Mouse (Mus musculus): ENCODE data around the gene Cacng6. TPM values are rescaled to one million over a fixed set of nuclear protein-coding genes. Genes with fewer than 3 reads are reported as not detected.
A peak's percentile ranks its signal among the peaks of the same experiment; 100 is the strongest.

The Cacng6 gene
- total and polyA plus RNA-seq, 3 experiments: 0.08 TPM; not detected in 2

DNA sequence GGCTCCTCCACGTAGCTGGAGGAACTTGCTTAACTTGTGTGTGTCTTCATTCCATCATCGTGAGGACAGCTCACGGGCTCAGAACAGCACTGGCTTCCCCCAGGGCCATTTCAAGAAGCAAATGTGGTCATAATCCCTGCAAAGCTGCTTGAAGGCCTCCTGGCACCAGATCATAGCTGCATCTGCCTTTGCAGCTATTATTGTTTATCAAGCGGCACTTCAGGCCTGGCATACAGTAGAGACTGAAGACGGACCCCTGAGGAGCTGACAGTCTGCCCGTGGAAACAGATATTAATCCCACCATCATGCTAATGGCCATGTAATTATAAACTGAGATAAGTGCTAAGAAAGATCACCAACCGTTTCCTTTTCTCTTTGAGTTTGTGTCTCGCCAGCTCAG, 16.5 kb downstream of the Cacng6 start:
- no peak overlapping the region for H3K4me3 ChIP-seq (ENCODE audit: control insufficient read depth in 1 of 2, insufficient read depth in 1 of 2, low read depth in 2 of 2, low read length in 2 of 2)
- DNase-seq (ENCODE audit: low read depth, low spot score): no peak
- H3K9ac ChIP-seq (ENCODE audit: control insufficient read depth, low read depth, low read length, poor library complexity, severe bottlenecking): no peak overlapping the region
- H3K27me3 ChIP-seq (ENCODE audit: control insufficient read depth in 1 of 2, insufficient read depth in 2 of 2, low read length in 2 of 2): no peaks in the 10 kb centered on the region; a peak in 1 of 4 replicates
- no peaks in the 10 kb centered on the region; a peak in 1 of 4 replicates for H3K36me3 ChIP-seq (ENCODE audit: control insufficient read depth in 1 of 2, insufficient read depth in 2 of 2, low read length in 2 of 2)
- no peaks in the 10 kb centered on the region for H3K79me2 ChIP-seq (ENCODE audit: control insufficient read depth, insufficient read depth, low read length, poor library complexity)
- TF ChIP-seq TBP (IDR thresholded peaks at IDR 0.05; ENCODE audit: low read depth, low read length): no peak
- TF ChIP-seq SMC3 (IDR thresholded peaks at IDR 0.05; ENCODE audit: low read depth, low read length): no peak
- TF ChIP-seq JUND (IDR thresholded peaks at IDR 0.05; ENCODE audit: low read depth, low read length): no peak
- TF ChIP-seq RCOR1 (IDR thresholded peaks at IDR 0.05; ENCODE audit: low read depth, low read length): no peak
- TF ChIP-seq CHD2 (IDR thresholded peaks at IDR 0.05; ENCODE audit: low read length): no peak
- TF ChIP-seq CTCF (IDR thresholded peaks at IDR 0.05 in 2 of 3, conservative IDR thresholded peaks at IDR 0.05 in 1 of 3; ENCODE audit: control insufficient read depth in 1 of 3, insufficient read depth in 1 of 3, low read depth in 2 of 3, low read length in 3 of 3, poor library complexity in 1 of 3, severe bottlenecking in 1 of 3): no peak
- no peak for TF ChIP-seq POLR2AphosphoS2 (IDR thresholded peaks at IDR 0.05; ENCODE audit: low read length)
- no peak for TF ChIP-seq ELF1 (IDR thresholded peaks at IDR 0.05; ENCODE audit: low read depth, low read length)
- TF ChIP-seq HCFC1 (IDR thresholded peaks at IDR 0.05; ENCODE audit: low read depth, low read length): no peak
- no peak for TF ChIP-seq UBTF (IDR thresholded peaks at IDR 0.05; ENCODE audit: borderline replicate concordance, insufficient read depth, low read depth, low read length)
- no peak for TF ChIP-seq POLR2A (IDR thresholded peaks at IDR 0.05; ENCODE audit: control insufficient read depth in 1 of 2, insufficient read depth in 1 of 2, low read depth in 1 of 2, low read length in 2 of 2, poor library complexity in 1 of 2)
- TF ChIP-seq TCF12 (IDR thresholded peaks at IDR 0.05; ENCODE audit: low read depth, low read length): no peak
- no peak for TF ChIP-seq RAD21 (IDR thresholded peaks at IDR 0.05; ENCODE audit: low read depth, low read length)
- TF ChIP-seq E2F4 (IDR thresholded peaks at IDR 0.05; ENCODE audit: borderline replicate concordance, low read depth, low read length): no peak
- no peak for TF ChIP-seq EP300 (IDR thresholded peaks at IDR 0.05; ENCODE audit: low read depth in 1 of 2, low read length in 2 of 2)
- TF ChIP-seq MYB (IDR thresholded peaks at IDR 0.05; ENCODE audit: low read depth, low read length): no peak
- TF ChIP-seq ETS1 (IDR thresholded peaks at IDR 0.05; ENCODE audit: low read depth, low read length): no peak
- no peak for TF ChIP-seq TAL1 (IDR thresholded peaks at IDR 0.05; ENCODE audit: low read length)
- TF ChIP-seq SIN3A (IDR thresholded peaks at IDR 0.05; ENCODE audit: low read length): no peak
- TF ChIP-seq POLR2AphosphoS5 (IDR thresholded peaks at IDR 0.05; ENCODE audit: borderline replicate concordance, low read depth, low read length): no peak
- no peaks in the 10 kb centered on the region for H3K9me3 ChIP-seq (replicated peaks; ENCODE audit: insufficient read depth, low read length)
- H3K27ac ChIP-seq (ENCODE audit: control insufficient read depth, low read depth, low read length): no peak overlapping the region
- H3K4me1 ChIP-seq (ENCODE audit: control insufficient read depth in 1 of 2, insufficient read depth in 2 of 2, low read length in 2 of 2): peaks cover 0 to 6% of the 10 kb centered on the region in 2 experiments; a peak in 2 of 4 replicates

DNA sequence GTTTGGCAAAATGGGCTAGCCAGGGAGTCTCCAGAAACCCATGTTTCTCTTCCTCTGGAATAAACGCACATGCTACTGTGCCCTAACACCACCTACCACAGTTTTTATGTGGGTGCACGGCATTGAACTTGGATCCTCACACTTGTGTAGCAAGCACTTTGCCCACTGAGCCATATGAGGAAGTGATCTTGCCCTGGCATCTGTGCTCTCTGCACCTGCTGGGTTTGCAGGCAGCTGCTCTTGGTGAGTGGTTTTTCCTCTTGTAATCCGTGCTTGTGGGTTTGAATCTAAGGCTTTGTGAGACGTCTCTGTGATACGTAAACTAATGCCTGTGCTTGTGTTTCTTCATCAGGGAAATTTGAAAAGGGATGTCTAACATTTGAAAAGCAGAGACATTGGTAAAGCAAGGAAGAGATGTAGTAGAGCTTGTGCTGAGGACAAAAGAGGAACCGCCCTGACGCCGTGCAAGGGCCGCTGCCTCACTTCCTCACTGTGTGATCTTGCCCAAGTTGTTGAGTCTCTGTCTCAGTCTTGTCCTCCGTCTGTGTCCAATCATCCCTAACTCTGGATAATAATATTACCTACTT, 18.6 kb downstream of the Cacng6 start:
- no peak overlapping the region for H3K9ac ChIP-seq (ENCODE audit: control insufficient read depth, low read depth, low read length, poor library complexity, severe bottlenecking)
- no peak overlapping the region for H3K27ac ChIP-seq (ENCODE audit: control insufficient read depth, low read depth, low read length)
- no peaks in the 10 kb centered on the region; a peak in 1 of 4 replicates for H3K27me3 ChIP-seq (ENCODE audit: control insufficient read depth in 1 of 2, insufficient read depth in 2 of 2, low read length in 2 of 2)
- peaks cover 0 to 6% of the 10 kb centered on the region in 2 experiments; a peak in 2 of 4 replicates for H3K4me1 ChIP-seq (ENCODE audit: control insufficient read depth in 1 of 2, insufficient read depth in 2 of 2, low read length in 2 of 2)
- H3K36me3 ChIP-seq (ENCODE audit: control insufficient read depth in 1 of 2, insufficient read depth in 2 of 2, low read length in 2 of 2): no peaks in the 10 kb centered on the region; a peak in 1 of 4 replicates
- no peaks in the 10 kb centered on the region for H3K79me2 ChIP-seq (ENCODE audit: control insufficient read depth, insufficient read depth, low read length, poor library complexity)
- no peaks in the 10 kb centered on the region for H3K9me3 ChIP-seq (replicated peaks; ENCODE audit: insufficient read depth, low read length)
- no peak overlapping the region for H3K4me3 ChIP-seq (ENCODE audit: control insufficient read depth in 1 of 2, insufficient read depth in 1 of 2, low read depth in 2 of 2, low read length in 2 of 2)
- DNase-seq (ENCODE audit: low read depth, low spot score): peak; percentile 87
- TF ChIP-seq MAFK (IDR thresholded peaks at IDR 0.05; ENCODE audit: borderline replicate concordance, low read depth, low read length) (no peak), ZMIZ1 (IDR thresholded peaks at IDR 0.05; ENCODE audit: low read depth, low read length) (no peak), MYC (IDR thresholded peaks at IDR 0.05; ENCODE audit: low read depth, low read length) (no peak), ZKSCAN1 (IDR thresholded peaks at IDR 0.05; ENCODE audit: low read depth, low read length) (no peak), TCF12 (IDR thresholded peaks at IDR 0.05; ENCODE audit: low read depth, low read length) (peak; percentile 33; the same call in 1 of the 2 replicates), USF2 (IDR thresholded peaks at IDR 0.05; ENCODE audit: borderline replicate concordance in 1 of 2, insufficient read depth in 1 of 2, low read depth in 1 of 2, low read length in 2 of 2) (no peak), EP300 (IDR thresholded peaks at IDR 0.05; ENCODE audit: low read depth in 1 of 2, low read length in 2 of 2) (peak in 1 of 2 experiments; percentile 52; a peak in 1 of 4 replicates), ELF1 (IDR thresholded peaks at IDR 0.05; ENCODE audit: low read depth, low read length) (no peak), POLR2AphosphoS2 (IDR thresholded peaks at IDR 0.05; ENCODE audit: low read length) (no peak), ZC3H11A (IDR thresholded peaks at IDR 0.05; ENCODE audit: low read depth, low read length) (no peak), NELFE (IDR thresholded peaks at IDR 0.05; ENCODE audit: low read depth, low read length) (no peak), TBP (IDR thresholded peaks at IDR 0.05; ENCODE audit: low read depth, low read length) (peak; percentile 36; the same call in 1 of the 2 replicates), ZNF384 (IDR thresholded peaks at IDR 0.05; ENCODE audit: low read depth, low read length) (no peak), TAL1 (IDR thresholded peaks at IDR 0.05; ENCODE audit: low read length) (no peak), CHD2 (IDR thresholded peaks at IDR 0.05; ENCODE audit: low read length) (no peak), KAT2A (conservative IDR thresholded peaks at IDR 0.05; ENCODE audit: low read depth, low read length) (no peak), MAZ (IDR thresholded peaks at IDR 0.05; ENCODE audit: low read depth, low read length) (no peak), SMC3 (IDR thresholded peaks at IDR 0.05; ENCODE audit: low read depth, low read length) (no peak)

Data from MEL (cell line).